Mouse (Mus musculus) liver, postnatal 0 days (tissue): ENCODE data around the gene Fbxo21.

Experiments used
- CTCF ChIP-seq: sonication (generic); IDR thresholded peaks from 2 replicates; pipeline ENCODE4 v1.5.1; 2016; ENCODE audit warnings: antibody characterized with exemption, low read depth
- EP300 ChIP-seq: IDR thresholded peaks from 2 replicates; pipeline ENCODE4 v1.6.1; 2016; ENCODE audit warnings: antibody characterized with exemption, low read depth, mild to moderate bottlenecking

DNA sequence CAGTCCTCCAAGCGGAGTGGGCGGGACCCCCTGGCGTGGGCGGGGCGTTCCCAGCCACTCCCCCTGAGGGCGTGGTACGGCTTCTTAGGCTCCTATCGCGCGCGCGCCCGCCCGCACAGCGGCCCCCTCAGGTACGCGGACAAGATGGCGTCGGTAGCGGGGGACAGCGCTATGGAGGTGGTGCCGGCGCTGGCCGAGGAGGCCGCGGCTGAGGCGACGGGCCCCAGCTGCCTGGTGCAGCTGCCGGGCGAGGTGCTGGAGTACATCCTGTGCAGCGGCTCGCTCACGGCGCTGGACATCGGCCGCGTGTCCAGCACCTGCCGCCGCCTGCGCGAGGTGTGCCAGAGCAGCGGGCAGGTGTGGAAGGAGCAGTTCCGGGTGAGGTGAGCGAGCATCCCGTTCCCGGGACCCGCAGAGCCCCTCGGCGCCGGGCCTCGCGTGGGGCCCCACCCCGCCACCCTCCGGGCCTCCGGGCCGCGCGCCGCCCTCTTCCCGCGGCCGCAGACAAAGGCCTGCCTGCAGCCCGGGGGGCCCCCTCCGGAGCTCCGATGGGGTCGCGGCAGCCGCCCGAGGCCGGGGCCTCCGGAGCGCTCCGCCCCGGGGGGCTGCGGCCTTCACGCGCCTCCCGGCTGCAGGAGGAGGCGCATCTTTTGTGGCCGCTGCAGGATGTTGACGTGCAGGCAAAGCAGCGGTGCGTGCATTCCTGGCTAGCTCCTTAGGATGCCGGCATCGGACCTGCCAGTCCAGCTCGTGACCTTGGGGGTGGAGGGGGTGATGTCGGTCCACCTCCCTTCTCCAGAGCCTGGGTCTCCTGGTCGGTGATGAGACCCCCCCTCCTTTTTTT is at the start of gene Fbxo21:
- TF ChIP-seq CTCF (peak; percentile 35; the same call in 1 of the 2 replicates), EP300 (no peak)
